Mouse (Mus musculus): Measurements from ENCODE around the gene Echdc3.

GRCm38 (mm10) chr2:6233353-6233752 is 20.5 kb upstream of the Echdc3 start:
- TF ChIP-seq EP300 (optimal IDR thresholded peaks at IDR 0.05) (no peak), CTCF (IDR thresholded peaks at IDR 0.05; ENCODE audit: low read depth) (no peak)

All from stomach, postnatal 0 days (tissue).